Mouse (Mus musculus): ENCODE data around the gene Grik3. TPM values are rescaled to one million over a fixed set of nuclear protein-coding genes. Genes with fewer than 3 reads are reported as not detected.
"Not testable (repeated sequence)": the region's sequence is repeated elsewhere in the genome, so short reads cannot be mapped to it uniquely, and the experiment has no call there.

Grik3 gene
- polyA plus RNA-seq, 1 experiment = 0.05 TPM

GRCm38 (mm10) chr4:125595011-125595410 lies 104.5 kb downstream of the Grik3 start:
- DNase-seq (ENCODE audit: low read depth) = no peak

- DNase-seq (ENCODE audit: low read depth) = no peak
These were observed 108.2 kb downstream of the Grik3 start for GRCm38 (mm10) chr4:125598677-125599076.

GRCm38 (mm10) chr4:125599510-125600005 lies 109.1 kb downstream of the Grik3 start:
- no peak for DNase-seq (ENCODE audit: low read depth)

GRCm38 (mm10) chr4:125600642-125601041 lies 110.1 kb downstream of the Grik3 start:
- no peak for DNase-seq (ENCODE audit: low read depth)

- no peak for DNase-seq (ENCODE audit: low read depth)
These were observed 110.8 kb downstream of the Grik3 start for GRCm38 (mm10) chr4:125601301-125601700.

GRCm38 (mm10) chr4:125604494-125604893 lies 114.0 kb downstream of the Grik3 start:
- no peak for DNase-seq (ENCODE audit: low read depth)

GRCm38 (mm10) chr4:125606147-125606546 lies 115.6 kb downstream of the Grik3 start:
- no peak for DNase-seq (ENCODE audit: low read depth)

GRCm38 (mm10) chr4:125607397-125608042 lies 117.0 kb downstream of the Grik3 start:
- DNase-seq (ENCODE audit: low read depth) = no peak

- DNase-seq (ENCODE audit: low read depth) = not testable (repeated sequence)
These were observed 118.4 kb downstream of the Grik3 start for GRCm38 (mm10) chr4:125608896-125609295.

GRCm38 (mm10) chr4:125609320-125610306 lies 119.1 kb downstream of the Grik3 start:
- DNase-seq (ENCODE audit: low read depth) = no peak

GRCm38 (mm10) chr4:125617851-125618250 lies 127.4 kb downstream of the Grik3 start:
- DNase-seq (ENCODE audit: low read depth) = no peak

- no peak for DNase-seq (ENCODE audit: low read depth)
These were observed 128.2 kb downstream of the Grik3 start for GRCm38 (mm10) chr4:125618524-125619320.

GRCm38 (mm10) chr4:125624885-125625678 lies 134.6 kb downstream of the Grik3 start:
- DNase-seq (ENCODE audit: low read depth) = no peak

GRCm38 (mm10) chr4:125629544-125629943 lies 139.0 kb downstream of the Grik3 start:
- DNase-seq (ENCODE audit: low read depth) = no peak

- no peak for DNase-seq (ENCODE audit: low read depth)
These were observed 144.5 kb downstream of the Grik3 start for GRCm38 (mm10) chr4:125635037-125635436.

GRCm38 (mm10) chr4:125636616-125637304 lies 146.3 kb downstream of the Grik3 start:
- no peak for DNase-seq (ENCODE audit: low read depth)

GRCm38 (mm10) chr4:125637364-125637763 lies 146.9 kb downstream of the Grik3 start:
- no peak for DNase-seq (ENCODE audit: low read depth)

- DNase-seq (ENCODE audit: low read depth) = no peak
These were observed 150.0 kb downstream of the Grik3 start for GRCm38 (mm10) chr4:125640520-125640919.

- DNase-seq (ENCODE audit: low read depth) = no peak
These were observed 150.6 kb downstream of the Grik3 start for GRCm38 (mm10) chr4:125640921-125641663.

Measured in gonadal fat pad, adult 2 months (tissue).